Mouse (Mus musculus): ENCODE results near the gene Tnk2. TPM values are rescaled to one million over a fixed set of nuclear protein-coding genes. Genes with fewer than 3 reads are reported as not detected.

The Tnk2 gene
- polyA plus RNA-seq, 1 experiment from 2014 or later, result 14.6 TPM

GRCm38 (mm10) chr16:32610460-32611255 lies 33.0 kb upstream of the Tnk2 start:
- ATAC-seq, result no peak
- Histone ChIP-seq H3K4me1 (peaks cover 12% of the 10 kb centered on the region), H3K27me3 (no peaks in the 10 kb centered on the region), H3K9ac (peak overlapping the region; percentile 73), H3K9me3 (replicated peaks) (no peaks in the 10 kb centered on the region), H3K4me3 (peak overlapping the region; percentile 56), H3K27ac (no peak overlapping the region), H3K4me2 (peak overlapping the region; percentile 66), H3K36me3 (ENCODE audit: poor library complexity, severe bottlenecking) (peaks cover 16% of the 10 kb centered on the region)
- 72% methylated on average over 5 of the region's 5 CpGs for WGBS

GRCm38 (mm10) chr16:32612052-32612451 lies 31.6 kb upstream of the Tnk2 start:
- Histone ChIP-seq H3K4me1 (peaks cover 12% of the 10 kb centered on the region), H3K4me2 (no peak overlapping the region), H3K36me3 (ENCODE audit: poor library complexity, severe bottlenecking) (peaks cover 29% of the 10 kb centered on the region), H3K27ac (no peak overlapping the region), H3K27me3 (no peaks in the 10 kb centered on the region), H3K9me3 (replicated peaks) (no peaks in the 10 kb centered on the region), H3K4me3 (no peak overlapping the region), H3K9ac (no peak overlapping the region)
- ATAC-seq, result no peak
- 88% methylated on average over 1 of the region's 1 CpGs for WGBS

- Histone ChIP-seq H3K9ac (no peak overlapping the region), H3K27ac (no peak overlapping the region), H3K27me3 (no peaks in the 10 kb centered on the region), H3K9me3 (replicated peaks) (no peaks in the 10 kb centered on the region), H3K4me3 (no peak overlapping the region), H3K4me1 (peaks cover 12% of the 10 kb centered on the region), H3K36me3 (ENCODE audit: poor library complexity, severe bottlenecking) (peaks cover 40% of the 10 kb centered on the region), H3K4me2 (no peak overlapping the region)
- no peak for ATAC-seq
- WGBS, result 88% methylated on average over 3 of the region's 3 CpGs
These were observed 30.3 kb upstream of the Tnk2 start for GRCm38 (mm10) chr16:32613269-32613834.

DNA sequence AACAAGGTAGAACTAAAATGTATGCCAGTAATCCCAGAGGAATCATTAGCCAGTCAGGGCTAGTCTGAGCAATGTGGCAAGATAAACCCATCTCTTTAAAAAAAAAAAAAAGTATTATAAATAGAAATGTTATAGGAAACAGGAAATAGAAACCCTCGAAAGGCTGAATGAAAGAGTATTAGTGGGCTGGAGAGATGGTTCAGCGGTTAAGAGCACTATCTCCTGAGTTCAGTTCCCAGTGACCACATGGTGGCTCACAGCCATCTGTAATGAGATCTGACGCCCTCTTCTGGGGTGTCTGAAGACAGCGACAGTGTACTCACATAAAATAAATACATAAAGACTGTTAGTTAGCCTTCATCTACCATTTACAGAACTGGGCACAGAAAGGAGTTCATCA lies 29.6 kb upstream of the Tnk2 start:
- Histone ChIP-seq H3K27me3 (no peaks in the 10 kb centered on the region), H3K36me3 (ENCODE audit: poor library complexity, severe bottlenecking) (peaks cover 46% of the 10 kb centered on the region), H3K4me2 (no peak overlapping the region), H3K27ac (no peak overlapping the region), H3K4me1 (peaks cover 12% of the 10 kb centered on the region), H3K9ac (no peak overlapping the region), H3K4me3 (no peak overlapping the region), H3K9me3 (replicated peaks) (no peaks in the 10 kb centered on the region)
- WGBS, result 67% methylated on average over 4 of the region's 4 CpGs
- ATAC-seq, result no peak

DNA sequence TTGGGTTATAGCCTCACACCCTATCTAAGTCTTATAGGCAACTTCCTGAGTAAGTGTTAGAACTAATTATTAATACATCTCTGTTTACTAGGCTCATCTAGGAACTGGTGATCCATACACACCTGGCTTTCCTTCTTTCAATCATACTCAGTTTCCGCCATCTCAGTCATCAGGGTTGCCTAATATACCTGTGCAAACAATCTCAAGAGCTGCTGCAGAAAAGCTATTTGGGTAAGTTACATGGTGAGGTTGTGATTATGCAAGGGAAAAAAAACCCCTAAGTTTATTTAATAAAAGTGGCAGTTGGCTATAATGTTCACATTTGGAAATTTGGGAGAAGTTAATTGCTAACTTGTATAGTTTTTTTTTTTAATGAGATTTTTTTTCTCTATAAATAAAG lies 24.7 kb upstream of the Tnk2 start:
- WGBS, result 96% methylated on average over 1 of the region's 1 CpGs
- H3K4me1 ChIP-seq, result no peaks in the 10 kb centered on the region
- H3K27me3 ChIP-seq, result no peaks in the 10 kb centered on the region
- H3K4me3 ChIP-seq, result no peak overlapping the region
- no peak overlapping the region for H3K9ac ChIP-seq
- no peak overlapping the region for H3K4me2 ChIP-seq
- no peak for ATAC-seq
- no peaks in the 10 kb centered on the region for H3K9me3 ChIP-seq (replicated peaks)
- H3K27ac ChIP-seq, result no peak overlapping the region
- H3K36me3 ChIP-seq (ENCODE audit: poor library complexity, severe bottlenecking), result peaks cover 89% of the 10 kb centered on the region

GRCm38 (mm10) chr16:32628140-32628539 lies 15.5 kb upstream of the Tnk2 start:
- Histone ChIP-seq H3K9me3 (replicated peaks) (no peaks in the 10 kb centered on the region), H3K4me2 (no peak overlapping the region), H3K27ac (no peak overlapping the region), H3K27me3 (no peaks in the 10 kb centered on the region), H3K9ac (no peak overlapping the region), H3K4me3 (no peak overlapping the region), H3K36me3 (ENCODE audit: poor library complexity, severe bottlenecking) (peaks cover 91% of the 10 kb centered on the region), H3K4me1 (no peaks in the 10 kb centered on the region)
- ATAC-seq, result no peak
- 95% methylated on average over 8 of the region's 8 CpGs for WGBS

DNA sequence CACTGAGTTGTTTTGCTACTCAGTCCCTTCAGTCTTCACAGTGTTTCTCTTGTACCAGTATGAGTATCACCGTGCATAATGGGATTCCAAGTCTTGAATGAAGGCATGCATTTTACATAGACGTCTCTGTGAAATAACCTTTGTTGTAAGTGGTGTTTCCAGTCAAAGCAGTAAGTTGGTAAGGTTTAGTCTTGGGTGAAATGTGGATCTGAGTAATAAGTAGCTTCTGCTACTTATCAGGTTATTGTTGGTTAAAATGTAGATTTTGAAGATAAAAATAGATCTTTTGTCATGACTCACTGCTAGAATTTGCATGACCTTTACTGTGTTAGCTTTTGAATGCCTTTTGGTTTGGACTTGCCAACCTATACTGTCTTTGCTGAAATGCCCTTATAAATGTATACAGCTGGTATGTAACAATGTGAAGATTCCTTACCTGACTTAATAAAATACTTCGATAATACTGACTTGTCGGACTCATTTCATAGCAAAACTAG lies 11.3 kb upstream of the Tnk2 start:
- Histone ChIP-seq H3K4me3 (no peak overlapping the region), H3K27ac (no peak overlapping the region), H3K27me3 (no peaks in the 10 kb centered on the region), H3K4me2 (no peak overlapping the region), H3K9ac (no peak overlapping the region), H3K36me3 (ENCODE audit: poor library complexity, severe bottlenecking) (peaks cover 56% of the 10 kb centered on the region), H3K9me3 (replicated peaks) (no peaks in the 10 kb centered on the region), H3K4me1 (no peaks in the 10 kb centered on the region)
- no peak for ATAC-seq
- 91% methylated on average over 4 of the region's 4 CpGs for WGBS

GRCm38 (mm10) chr16:32633486-32634012 lies 10.1 kb upstream of the Tnk2 start:
- Histone ChIP-seq H3K9me3 (replicated peaks) (no peaks in the 10 kb centered on the region), H3K27me3 (no peaks in the 10 kb centered on the region), H3K4me1 (no peaks in the 10 kb centered on the region), H3K4me2 (no peak overlapping the region), H3K9ac (no peak overlapping the region), H3K27ac (no peak overlapping the region), H3K4me3 (no peak overlapping the region), H3K36me3 (ENCODE audit: poor library complexity, severe bottlenecking) (peaks cover 46% of the 10 kb centered on the region)
- no peak for ATAC-seq
- 92% methylated on average over 4 of the region's 4 CpGs for WGBS

DNA sequence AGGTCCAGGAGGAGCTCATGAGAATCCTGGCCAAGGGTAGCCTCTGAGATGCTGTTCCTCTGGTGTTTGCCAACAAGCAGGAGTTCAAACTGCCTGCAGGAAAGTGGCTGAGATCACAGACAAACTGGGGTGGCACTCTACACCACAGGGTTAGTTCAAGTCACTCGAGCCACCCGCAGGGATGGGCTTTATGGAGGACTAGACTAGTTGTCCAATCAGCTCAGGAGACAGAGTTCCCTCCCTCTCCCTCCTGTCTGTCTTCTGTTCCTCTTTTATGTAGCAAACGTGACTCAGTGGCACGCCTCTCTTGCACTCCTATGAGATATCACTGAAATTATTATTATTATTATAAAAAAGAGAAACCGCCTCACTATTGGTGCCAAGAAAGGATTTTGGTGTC lies 9.5 kb upstream of the Tnk2 start:
- Histone ChIP-seq H3K27me3 (no peaks in the 10 kb centered on the region), H3K36me3 (ENCODE audit: poor library complexity, severe bottlenecking) (peaks cover 39% of the 10 kb centered on the region), H3K9ac (no peak overlapping the region), H3K4me3 (no peak overlapping the region), H3K27ac (no peak overlapping the region), H3K4me2 (no peak overlapping the region), H3K9me3 (replicated peaks) (no peaks in the 10 kb centered on the region), H3K4me1 (no peaks in the 10 kb centered on the region)
- WGBS, result 87% methylated on average over 5 of the region's 5 CpGs
- ATAC-seq, result no peak

GRCm38 (mm10) chr16:32635314-32635713 lies 8.4 kb upstream of the Tnk2 start:
- no peak overlapping the region for H3K27ac ChIP-seq
- no peak overlapping the region for H3K4me3 ChIP-seq
- H3K27me3 ChIP-seq, result no peaks in the 10 kb centered on the region
- no peak overlapping the region for H3K9ac ChIP-seq
- H3K4me1 ChIP-seq, result no peaks in the 10 kb centered on the region
- WGBS, result 71% methylated on average over 3 of the region's 3 CpGs
- ATAC-seq, result peak; percentile 61; the same call in 1 of the 2 replicates
- peaks cover 28% of the 10 kb centered on the region for H3K36me3 ChIP-seq (ENCODE audit: poor library complexity, severe bottlenecking)
- H3K9me3 ChIP-seq (replicated peaks), result no peaks in the 10 kb centered on the region
- no peak overlapping the region for H3K4me2 ChIP-seq

- Histone ChIP-seq H3K9ac (no peak overlapping the region), H3K27me3 (no peaks in the 10 kb centered on the region), H3K4me2 (no peak overlapping the region), H3K4me3 (no peak overlapping the region), H3K4me1 (no peaks in the 10 kb centered on the region), H3K36me3 (ENCODE audit: poor library complexity, severe bottlenecking) (peaks cover 19% of the 10 kb centered on the region), H3K9me3 (replicated peaks) (no peaks in the 10 kb centered on the region), H3K27ac (no peak overlapping the region)
- 87% methylated on average over 3 of the region's 3 CpGs for WGBS
- ATAC-seq, result no peak
These were observed 7.3 kb upstream of the Tnk2 start for GRCm38 (mm10) chr16:32636331-32636730.

- H3K36me3 ChIP-seq (ENCODE audit: poor library complexity, severe bottlenecking), result peaks cover 14% of the 10 kb centered on the region
- no peaks in the 10 kb centered on the region for H3K27me3 ChIP-seq
- ATAC-seq, result no peak
- 44% methylated on average over 6 of the region's 6 CpGs for WGBS
- H3K4me1 ChIP-seq, result 0 out of 2 replicates have a peak, but pooled peaks cover under 1% of the 10 kb centered on the region
- H3K9ac ChIP-seq, result no peak overlapping the region
- no peak overlapping the region for H3K4me3 ChIP-seq
- no peak overlapping the region for H3K27ac ChIP-seq
- H3K9me3 ChIP-seq (replicated peaks), result no peaks in the 10 kb centered on the region
- H3K4me2 ChIP-seq, result no peak overlapping the region
These were observed 6.7 kb upstream of the Tnk2 start for GRCm38 (mm10) chr16:32636871-32637521.
